Mouse (Mus musculus): ENCODE data around the gene Slc36a2. TPM values are rescaled to one million over a fixed set of nuclear protein-coding genes. Genes with fewer than 3 reads are reported as not detected.

Gene Slc36a2
- polyA plus RNA-seq (2016; fragmentation: Nextera tagmentation; extraction: Ambion mirVana): 2.2 and 2.8 TPM in 2 replicates

DNA sequence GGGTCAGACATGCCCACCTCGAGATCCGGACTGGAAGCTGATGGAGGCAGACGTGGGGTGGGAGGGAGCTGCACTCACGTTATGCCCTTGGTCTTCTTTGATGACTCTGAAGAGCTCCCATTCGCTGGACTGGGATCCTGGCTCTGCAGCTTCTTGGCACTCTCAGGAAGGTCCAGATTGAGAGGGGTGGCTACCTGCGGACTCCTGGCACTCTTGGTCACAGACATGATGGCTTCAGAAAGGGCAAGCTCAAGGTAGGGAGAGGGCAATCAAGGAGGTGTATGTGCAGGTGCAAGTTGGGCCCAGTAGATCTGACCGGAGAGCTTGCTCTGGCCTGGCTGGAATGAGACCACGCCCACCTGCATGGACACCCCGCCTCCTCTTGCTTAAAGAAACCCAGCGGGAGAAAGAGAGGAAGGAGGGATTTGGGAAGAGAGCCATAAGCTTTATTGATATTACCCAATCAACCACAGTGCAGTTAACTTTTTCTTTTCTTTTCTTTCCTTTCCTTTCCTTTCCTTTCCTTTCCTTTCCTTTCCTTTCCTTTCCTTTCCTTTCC is at the start of gene Slc36a2:
Slc36a2 (minus strand) TSS at position 345 of the 559 bp plus-strand sequence.
- H3K9me3 ChIP-seq: no peaks in the 10 kb centered on the region
- H3K36me3 ChIP-seq: no peaks in the 10 kb centered on the region
- WGBS: 29% methylated on average over 10 of the region's 10 CpGs
- H3K4me1 ChIP-seq: peaks cover 33% of the 10 kb centered on the region
- 0 out of 2 replicates have a peak within 1 kb of the TSS, but pooled peaks have one; percentile 4 for H3K4me3 ChIP-seq
- H3K27ac ChIP-seq: no peak within 1 kb of the TSS
- H3K27me3 ChIP-seq (ENCODE audit: insufficient read depth, poor library complexity, severe bottlenecking): 0 out of 2 replicates have a peak, but pooled peaks cover 12% of the 10 kb centered on the region
- DNase-seq (ENCODE audit: low spot score): no peak

DNA sequence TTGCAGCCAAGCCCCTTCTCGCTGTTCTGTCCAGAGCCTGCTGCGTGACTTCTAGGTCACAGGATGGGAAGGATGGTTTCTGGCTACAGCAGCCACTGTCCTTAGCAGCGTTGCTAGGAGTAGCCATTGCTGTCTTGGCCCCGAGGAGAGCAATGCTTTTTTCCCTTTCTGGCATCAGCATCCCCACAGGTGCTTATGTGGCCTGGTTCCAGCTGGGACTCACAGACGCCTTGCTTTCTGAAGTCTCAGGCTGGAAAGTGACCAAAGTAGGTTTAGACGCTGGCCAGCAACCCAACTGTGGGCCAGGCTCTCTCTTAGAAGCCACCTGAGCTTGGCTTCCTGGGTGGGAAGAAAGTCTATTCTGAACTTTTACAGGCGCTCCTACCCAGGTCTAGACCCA is 49.4 kb upstream of the Slc36a2 start:
- WGBS: 85% methylated on average over 7 of the region's 7 CpGs
- Histone ChIP-seq H3K9me3 (no peaks in the 10 kb centered on the region), H3K27me3 (ENCODE audit: insufficient read depth, poor library complexity, severe bottlenecking) (no peaks in the 10 kb centered on the region), H3K27ac (no peak overlapping the region), H3K4me3 (no peak overlapping the region), H3K36me3 (peaks cover 9% of the 10 kb centered on the region; the same call in 1 of the 2 replicates), H3K4me1 (peaks cover 6% of the 10 kb centered on the region; the same call in 1 of the 2 replicates)
- DNase-seq (ENCODE audit: low spot score): no peak

DNA sequence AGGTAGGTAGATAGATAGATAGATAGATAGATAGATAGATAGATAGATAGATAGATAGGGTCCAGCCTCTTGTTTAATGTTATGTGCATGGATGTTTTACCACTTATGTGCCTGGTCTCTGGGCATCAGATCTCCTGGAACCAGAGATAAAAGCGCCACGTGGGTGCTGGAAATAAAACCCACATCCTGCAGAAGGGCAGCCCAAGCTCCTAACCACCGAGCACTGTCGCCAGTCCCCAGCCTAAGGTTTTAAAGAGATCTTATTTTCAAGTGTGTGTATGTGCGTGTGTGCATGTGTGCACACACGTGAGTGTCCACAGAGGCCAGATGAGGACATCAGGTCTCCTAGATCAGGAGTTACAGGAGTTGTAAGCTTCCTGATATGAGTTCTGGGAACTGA is 46.2 kb upstream of the Slc36a2 start:
- no peaks in the 10 kb centered on the region for H3K27me3 ChIP-seq (ENCODE audit: insufficient read depth, poor library complexity, severe bottlenecking)
- no peak overlapping the region for H3K4me3 ChIP-seq
- DNase-seq (ENCODE audit: low spot score): no peak
- peaks cover 14% of the 10 kb centered on the region; the same call in 1 of the 2 replicates for H3K4me1 ChIP-seq
- 85% methylated on average over 6 of the region's 6 CpGs for WGBS
- peaks cover 13% of the 10 kb centered on the region; the same call in 1 of the 2 replicates for H3K36me3 ChIP-seq
- H3K27ac ChIP-seq: no peak overlapping the region
- H3K9me3 ChIP-seq: no peaks in the 10 kb centered on the region

DNA sequence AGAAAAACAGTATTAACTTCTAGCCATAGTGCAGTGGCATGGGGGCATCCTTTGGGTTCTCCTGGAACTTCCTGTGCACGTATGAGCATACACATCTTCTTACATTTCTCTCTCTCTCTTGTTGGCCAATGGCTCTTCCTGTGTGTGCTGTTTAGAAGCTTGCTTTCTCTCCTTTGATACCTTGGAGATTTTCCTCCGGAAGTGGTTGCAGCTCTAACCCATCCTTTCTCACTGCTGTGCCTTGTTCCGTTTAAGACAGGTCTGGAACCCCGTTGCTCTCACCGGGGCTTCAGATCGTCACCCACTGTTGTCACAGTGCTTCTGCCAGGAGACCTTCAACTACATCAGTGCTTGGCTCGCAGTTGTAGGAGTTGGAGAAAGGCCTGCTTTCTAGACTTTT is 36.4 kb upstream of the Slc36a2 start:
- Histone ChIP-seq H3K4me3 (no peak overlapping the region), H3K4me1 (peaks cover 26% of the 10 kb centered on the region), H3K9me3 (no peaks in the 10 kb centered on the region), H3K27ac (no peak overlapping the region), H3K36me3 (peaks cover 38% of the 10 kb centered on the region), H3K27me3 (ENCODE audit: insufficient read depth, poor library complexity, severe bottlenecking) (no peaks in the 10 kb centered on the region)
- no peak for DNase-seq (ENCODE audit: low spot score)
- 84% methylated on average over 7 of the region's 7 CpGs for WGBS

DNA sequence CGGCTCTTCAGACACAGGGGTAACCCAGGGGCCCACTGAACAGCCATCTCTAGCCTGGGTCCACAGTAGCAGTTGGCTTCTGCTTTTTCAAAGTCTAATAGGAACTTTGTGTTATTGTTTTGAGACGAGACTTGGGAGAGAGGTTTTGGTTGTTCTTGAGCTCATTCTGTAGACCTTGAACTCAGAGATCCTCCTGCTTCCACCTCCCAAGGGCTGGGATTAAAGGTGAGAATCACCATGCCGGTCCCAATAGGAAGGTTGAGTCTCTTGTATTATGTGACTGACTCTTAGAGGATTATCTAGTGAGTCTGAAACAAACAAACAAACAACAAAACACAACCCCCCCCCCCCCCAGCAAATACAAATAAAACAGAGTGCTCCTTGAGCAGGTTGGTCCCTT is 33.6 kb upstream of the Slc36a2 start:
- WGBS: 86% methylated on average over 3 of the region's 3 CpGs
- peaks cover 29% of the 10 kb centered on the region for H3K36me3 ChIP-seq
- no peak for DNase-seq (ENCODE audit: low spot score)
- H3K4me3 ChIP-seq: no peak overlapping the region
- no peaks in the 10 kb centered on the region for H3K9me3 ChIP-seq
- H3K4me1 ChIP-seq: peaks cover 28% of the 10 kb centered on the region
- no peak overlapping the region for H3K27ac ChIP-seq
- no peaks in the 10 kb centered on the region for H3K27me3 ChIP-seq (ENCODE audit: insufficient read depth, poor library complexity, severe bottlenecking)

DNA sequence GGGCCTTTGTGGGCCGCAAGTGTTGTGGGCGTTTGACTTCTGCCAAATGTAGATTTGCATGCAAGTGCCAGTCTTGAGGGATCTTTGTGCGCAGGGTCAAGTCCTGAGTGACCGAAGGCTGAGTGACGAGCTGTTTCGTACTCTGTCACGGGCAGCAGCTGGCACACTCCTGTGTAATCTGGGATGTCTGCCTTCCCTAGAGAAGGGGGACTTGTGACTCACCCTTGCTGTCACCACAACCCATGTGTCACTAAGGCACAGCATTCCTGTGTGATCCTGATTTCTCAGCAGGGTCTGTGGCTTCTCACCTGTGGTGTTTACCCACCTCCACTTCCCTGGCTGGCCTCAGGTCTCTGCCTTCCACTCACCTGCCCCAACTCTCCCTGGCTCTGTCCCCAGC is 33.0 kb upstream of the Slc36a2 start:
- no peak for DNase-seq (ENCODE audit: low spot score)
- 74% methylated on average over 7 of the region's 7 CpGs for WGBS
- Histone ChIP-seq H3K27ac (no peak overlapping the region; the same call in 1 of the 2 replicates), H3K4me3 (no peak overlapping the region), H3K27me3 (ENCODE audit: insufficient read depth, poor library complexity, severe bottlenecking) (no peaks in the 10 kb centered on the region), H3K36me3 (peaks cover 26% of the 10 kb centered on the region; the same call in 1 of the 2 replicates), H3K9me3 (no peaks in the 10 kb centered on the region; the same call in 1 of the 2 replicates), H3K4me1 (peaks cover 29% of the 10 kb centered on the region)

DNA sequence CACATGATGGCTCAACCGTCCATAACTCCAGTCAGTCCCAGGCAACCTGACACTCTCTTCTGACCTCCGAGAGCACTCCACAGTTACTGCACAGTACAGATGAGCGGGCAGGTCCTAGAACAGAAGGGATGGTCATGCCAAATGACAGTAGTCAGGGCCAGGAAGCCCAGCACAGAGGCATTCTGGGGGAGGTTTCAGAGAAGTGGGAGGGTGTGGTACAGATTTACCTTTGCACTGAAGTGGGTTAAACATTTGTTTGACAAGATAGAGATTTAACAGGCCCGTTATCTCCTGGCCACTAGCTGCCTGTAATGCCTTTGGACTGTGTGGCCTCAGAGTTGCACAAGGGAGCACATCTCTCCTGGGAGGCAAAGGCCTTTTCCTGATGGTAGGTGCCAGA is 32.5 kb upstream of the Slc36a2 start:
- H3K36me3 ChIP-seq: peaks cover 23% of the 10 kb centered on the region; the same call in 1 of the 2 replicates
- H3K4me3 ChIP-seq: no peak overlapping the region
- WGBS: 71% methylated on average over 4 of the region's 4 CpGs
- H3K27ac ChIP-seq: no peak overlapping the region; the same call in 1 of the 2 replicates
- no peaks in the 10 kb centered on the region for H3K27me3 ChIP-seq (ENCODE audit: insufficient read depth, poor library complexity, severe bottlenecking)
- peaks cover 29% of the 10 kb centered on the region for H3K4me1 ChIP-seq
- no peak for DNase-seq (ENCODE audit: low spot score)
- H3K9me3 ChIP-seq: no peaks in the 10 kb centered on the region; the same call in 1 of the 2 replicates

DNA sequence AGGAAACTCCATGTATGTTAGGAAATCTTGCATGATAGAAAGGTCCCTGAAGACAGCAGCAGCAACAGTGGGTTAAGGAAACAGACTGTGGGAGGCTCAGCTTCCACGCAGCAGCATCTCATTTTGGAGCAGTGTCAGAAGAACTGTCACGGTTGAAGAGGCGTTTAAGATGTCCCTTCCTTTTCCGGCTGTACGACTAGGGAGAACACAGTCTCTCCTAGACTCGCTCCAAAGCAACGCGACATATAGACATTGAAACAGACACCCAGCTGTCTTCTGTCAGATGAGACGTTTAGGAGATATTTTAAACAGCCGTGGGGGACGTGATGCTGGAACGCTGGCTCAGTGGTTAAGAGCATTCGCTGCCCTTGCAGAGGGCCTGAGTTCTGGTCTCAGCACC is 32.0 kb upstream of the Slc36a2 start:
- 85% methylated on average over 13 of the region's 13 CpGs for WGBS

DNA sequence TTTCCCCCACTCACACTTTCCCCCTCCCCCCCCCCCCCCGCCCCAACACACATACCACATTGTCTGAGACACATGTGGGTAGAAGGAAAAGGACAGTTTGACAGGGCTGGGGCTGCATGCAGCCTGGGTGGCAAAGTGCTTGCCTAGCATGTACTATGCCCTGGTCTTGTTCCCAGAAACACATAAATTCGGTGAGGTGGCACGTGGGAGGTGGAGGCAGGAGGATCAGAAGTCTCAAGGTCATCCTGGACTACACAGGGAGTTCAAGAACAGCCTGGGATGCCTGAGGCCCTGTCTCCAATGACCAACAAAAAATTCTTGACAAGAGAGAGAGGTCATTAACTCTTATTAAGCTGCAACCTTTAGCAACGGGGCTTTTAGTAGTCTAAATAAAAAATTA is 31.2 kb upstream of the Slc36a2 start:
- no peaks in the 10 kb centered on the region for H3K27me3 ChIP-seq (ENCODE audit: insufficient read depth, poor library complexity, severe bottlenecking)
- peaks cover 10% of the 10 kb centered on the region; the same call in 1 of the 2 replicates for H3K36me3 ChIP-seq
- DNase-seq (ENCODE audit: low spot score): no peak
- no peak overlapping the region for H3K4me3 ChIP-seq
- no peaks in the 10 kb centered on the region; the same call in 1 of the 2 replicates for H3K9me3 ChIP-seq
- no peak overlapping the region for H3K27ac ChIP-seq
- H3K4me1 ChIP-seq: peaks cover 31% of the 10 kb centered on the region
- 68% methylated on average over 4 of the region's 4 CpGs for WGBS

More for the DNA sequence above, 32.0 kb upstream of the Slc36a2 start:
- no peaks in the 10 kb centered on the region for H3K27me3 ChIP-seq (ENCODE audit: insufficient read depth, poor library complexity, severe bottlenecking)
- no peak for DNase-seq (ENCODE audit: low spot score)
- H3K9me3 ChIP-seq: no peaks in the 10 kb centered on the region; the same call in 1 of the 2 replicates
- no peak overlapping the region for H3K4me3 ChIP-seq
- H3K4me1 ChIP-seq: peaks cover 29% of the 10 kb centered on the region
- H3K36me3 ChIP-seq: peaks cover 17% of the 10 kb centered on the region; the same call in 1 of the 2 replicates
- no peak overlapping the region for H3K27ac ChIP-seq

DNA sequence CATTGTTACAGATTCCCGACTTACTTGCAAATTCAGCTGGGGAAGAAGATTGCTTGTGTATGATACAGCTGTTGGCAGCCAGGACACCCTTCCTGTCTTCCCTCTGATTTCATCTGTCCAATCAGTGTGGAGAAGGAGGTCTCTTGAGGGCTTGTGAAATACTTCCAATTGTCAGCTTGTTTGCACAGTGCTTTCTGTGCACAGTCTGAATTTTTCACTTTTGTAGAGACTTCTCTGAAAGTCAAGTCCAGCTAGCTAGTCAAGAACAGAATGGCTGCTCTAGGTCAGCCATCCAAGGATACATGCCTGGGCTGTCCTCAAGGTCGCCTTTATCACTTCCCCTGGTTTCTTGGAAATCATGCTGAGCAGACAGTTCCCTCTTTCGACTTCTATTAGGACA is 30.1 kb upstream of the Slc36a2 start:
- Histone ChIP-seq H3K27ac (no peak overlapping the region), H3K36me3 (0 out of 2 replicates have a peak, but pooled peaks cover 1% of the 10 kb centered on the region), H3K4me3 (no peak overlapping the region), H3K27me3 (ENCODE audit: insufficient read depth, poor library complexity, severe bottlenecking) (no peaks in the 10 kb centered on the region), H3K9me3 (no peaks in the 10 kb centered on the region; the same call in 1 of the 2 replicates), H3K4me1 (peaks cover 35% of the 10 kb centered on the region)
- 60% methylated on average over 3 of the region's 3 CpGs for WGBS
- no peak for DNase-seq (ENCODE audit: low spot score)

DNA sequence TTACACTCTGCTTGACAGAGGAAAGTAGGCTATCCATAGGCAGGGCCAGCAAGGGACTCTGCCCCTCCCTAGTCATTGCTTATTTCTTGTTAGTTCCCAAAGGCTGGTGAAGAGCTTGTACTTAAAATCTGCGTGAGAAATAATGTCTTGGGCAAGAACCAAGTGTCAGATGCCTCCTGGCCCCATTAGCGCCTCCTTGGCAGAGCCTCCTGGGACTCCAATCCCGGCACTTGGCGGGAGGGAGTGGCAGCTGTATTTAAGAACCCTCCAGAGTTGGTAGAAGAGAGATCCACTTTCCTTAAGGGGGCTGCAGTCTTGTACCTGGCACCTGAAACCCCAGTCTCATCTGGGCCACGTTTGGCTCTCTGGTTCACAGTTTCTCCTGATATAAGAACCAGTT is 29.3 kb upstream of the Slc36a2 start:
- H3K9me3 ChIP-seq: no peaks in the 10 kb centered on the region; the same call in 1 of the 2 replicates
- no peak overlapping the region for H3K27ac ChIP-seq
- H3K4me1 ChIP-seq: peaks cover 41% of the 10 kb centered on the region
- H3K36me3 ChIP-seq: no peaks in the 10 kb centered on the region
- no peak overlapping the region for H3K4me3 ChIP-seq
- H3K27me3 ChIP-seq (ENCODE audit: insufficient read depth, poor library complexity, severe bottlenecking): no peaks in the 10 kb centered on the region
- 76% methylated on average over 5 of the region's 5 CpGs for WGBS
- DNase-seq (ENCODE audit: low spot score): no peak

DNA sequence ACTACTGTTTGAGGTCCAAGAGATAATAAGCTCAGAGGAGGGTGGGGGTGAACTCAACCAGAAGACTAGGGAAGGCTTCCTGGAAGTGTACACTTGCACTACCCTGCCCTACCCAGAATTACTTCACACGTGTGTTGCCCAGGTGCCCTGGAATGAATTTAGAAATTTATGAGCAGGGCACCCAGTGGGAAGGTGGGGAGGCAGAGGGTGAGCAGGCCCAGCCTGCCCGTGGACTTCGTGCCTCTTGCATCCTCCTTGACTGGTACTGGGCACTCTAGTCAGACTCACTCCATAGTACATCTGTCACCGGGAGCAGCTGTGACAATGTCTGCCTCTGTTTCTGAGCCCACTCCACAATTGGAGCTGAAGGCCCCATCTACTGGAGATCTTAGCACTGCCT is 28.6 kb upstream of the Slc36a2 start:
- Histone ChIP-seq H3K27ac (no peak overlapping the region), H3K27me3 (ENCODE audit: insufficient read depth, poor library complexity, severe bottlenecking) (no peaks in the 10 kb centered on the region), H3K36me3 (no peaks in the 10 kb centered on the region), H3K4me3 (no peak overlapping the region), H3K9me3 (no peaks in the 10 kb centered on the region; the same call in 1 of the 2 replicates), H3K4me1 (peaks cover 38% of the 10 kb centered on the region)
- DNase-seq (ENCODE audit: low spot score): no peak
- 85% methylated on average over 4 of the region's 4 CpGs for WGBS

DNA sequence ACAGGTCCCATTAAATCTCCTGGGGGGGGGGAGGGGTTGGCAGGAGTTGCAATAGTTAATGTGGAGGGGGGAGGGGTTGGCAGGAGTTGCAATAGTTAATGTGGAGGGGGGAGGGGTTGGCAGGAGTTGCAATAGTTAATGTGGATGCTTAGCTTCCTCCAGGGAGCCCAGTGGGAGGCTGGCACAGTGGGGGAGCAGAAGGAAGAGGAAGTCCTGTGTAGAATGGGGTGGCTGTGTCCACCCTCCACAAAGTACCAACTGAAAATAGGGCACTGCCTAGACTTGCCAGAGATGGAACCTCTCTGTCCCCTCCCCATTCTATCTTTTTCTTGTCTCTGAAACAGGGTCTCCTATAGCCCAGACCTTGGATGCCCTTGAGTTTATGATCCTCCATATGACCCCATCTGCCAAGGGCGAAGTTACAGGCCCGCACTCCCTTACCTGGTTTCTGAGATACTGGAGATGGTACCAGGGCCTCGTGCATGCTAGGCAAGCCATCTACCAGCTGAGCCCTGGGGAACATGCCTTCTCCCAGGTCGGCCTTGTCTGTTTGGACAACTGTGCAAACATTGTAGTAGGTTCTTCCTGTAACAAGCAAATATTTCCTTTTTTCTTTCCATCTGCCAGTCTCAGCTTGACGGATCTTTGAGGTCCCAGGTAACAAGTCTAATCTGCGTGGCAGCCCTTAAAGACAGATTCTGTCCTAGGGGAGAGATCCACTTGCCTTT is 24.9 kb upstream of the Slc36a2 start:
- Histone ChIP-seq H3K27ac (no peak overlapping the region), H3K4me3 (no peak overlapping the region), H3K36me3 (no peaks in the 10 kb centered on the region), H3K9me3 (no peaks in the 10 kb centered on the region; the same call in 1 of the 2 replicates), H3K4me1 (peaks cover 26% of the 10 kb centered on the region), H3K27me3 (ENCODE audit: insufficient read depth, poor library complexity, severe bottlenecking) (no peaks in the 10 kb centered on the region)
- no peak for DNase-seq (ENCODE audit: low spot score)
- 72% methylated on average over 6 of the region's 6 CpGs for WGBS

All from heart, embryonic 10.5 days (tissue).